In genomic region chr4:120239419-120239818, GRCm38 (mm10) we compare ENCODE assay signal across 15 mouse cellular contexts. TPM values are rescaled to one million over a fixed set of nuclear protein-coding genes. Genes with fewer than 3 reads are reported as not detected.
"Had no signal": no experiment of that assay in that cellular context is flagged by ENCODE, and none has a peak within 500 bp of the region (broad histone marks: within the 10 kb centered on the region; RNA-seq: fewer than 3 reads in every experiment).

No protein-coding gene starts in this region.

- H3K4me2 ChIP-seq: limb, embryonic 15.5 days; liver, embryonic 12.5 days; lung, embryonic 14.5 days; neural tube, embryonic 13.5 days had no signal

- H3K4me3 ChIP-seq: limb, embryonic 15.5 days; liver, embryonic 12.5 days; midbrain, embryonic 10.5 days; neural tube, embryonic 13.5 days had no signal

- H3K9ac ChIP-seq: limb, embryonic 15.5 days; liver, embryonic 12.5 days; lung, embryonic 14.5 days; neural tube, embryonic 13.5 days had no signal

- ATAC-seq: liver, embryonic 12.5 days had no signal

- DNase-seq: kidney, postnatal 25 days; layer of hippocampus, postnatal 36 days; lung, embryonic 14.5 days; lung, postnatal 10 days; lung, postnatal 4 days; midbrain, embryonic 14.5 days; right cerebral cortex, postnatal 4 days; spleen, adult 18-20 months; thymus, adult 18-20 months; thymus, postnatal 25 days had no signal

- H3K27ac ChIP-seq: limb, embryonic 15.5 days; liver, embryonic 12.5 days; midbrain, embryonic 10.5 days; neural tube, embryonic 13.5 days had no signal

- H3K27me3 ChIP-seq: neural tube, embryonic 13.5 days had no signal

- H3K9me3 ChIP-seq: limb, embryonic 15.5 days; liver, embryonic 12.5 days; midbrain, embryonic 10.5 days; neural tube, embryonic 13.5 days had no signal

- H3K36me3 ChIP-seq: limb, embryonic 15.5 days; liver, embryonic 12.5 days; midbrain, embryonic 10.5 days; neural tube, embryonic 13.5 days had no signal

- H3K4me1 ChIP-seq: liver, embryonic 12.5 days had no signal

RNA-seq across cellular contexts. Expression of gene Foxo6, which starts 47.7 kb away (rescaled TPM):
- polyA plus RNA-seq: liver, embryonic 12.5 days; liver, embryonic 16.5 days had no signal
